Mouse (Mus musculus) C2C12 (cell line): ENCODE measurements at regions not wholly inside any gene's neighbourhood (a gene's known extent, or its start where the extent isn't known, plus 50 kb on each side); places are given as distances from the start of the nearest gene placed in this dataset.

Experiments used
- H3K27me3 ChIP-seq: one replicate; pipeline ENCODE4 v1.6.1; 2011; ENCODE audit not compliant: control insufficient read depth, insufficient read depth, insufficient read length
- H3K36me3 ChIP-seq: one replicate; pipeline ENCODE4 v1.6.1; 2011; ENCODE audit not compliant: control insufficient read depth, insufficient read depth
- H3K4me3 ChIP-seq: one replicate; pipeline ENCODE4 v1.5.1; 2011; ENCODE audit warnings: mild to moderate bottlenecking, control low read depth; ENCODE audit not compliant: poor library complexity, insufficient read depth, severe bottlenecking
- H3K79me2 ChIP-seq: one replicate; pipeline ENCODE4 v1.6.1; 2011; ENCODE audit not compliant: control insufficient read depth, insufficient read depth
- H3K79me3 ChIP-seq: one replicate; pipeline ENCODE4 v1.6.1; 2011; ENCODE audit warnings: low read depth, control low read depth
- H3ac ChIP-seq: one replicate; pipeline ENCODE3; 2011; ENCODE audit warnings: low read depth; ENCODE audit not compliant: control insufficient read depth, insufficient read length
- CEBPB ChIP-seq: IDR thresholded peaks from one replicate; pipeline ENCODE4 v1.6.1; 2011; ENCODE audit warnings: low read depth, mild to moderate bottlenecking, control low read depth, moderate library complexity
- CTCF ChIP-seq: IDR thresholded peaks from one replicate; pipeline ENCODE4 v1.5.1; 2011; ENCODE audit not compliant: control insufficient read depth, insufficient read depth, insufficient read length
- FOSL1 ChIP-seq: IDR thresholded peaks from one replicate; pipeline ENCODE4 v1.8.0; 2011; ENCODE audit warnings: mild to moderate bottlenecking, low read length; ENCODE audit not compliant: poor library complexity, insufficient read depth, severe bottlenecking
- MAX ChIP-seq: IDR thresholded peaks from one replicate; pipeline ENCODE4 v1.6.1; 2011; ENCODE audit warnings: mild to moderate bottlenecking, control low read depth
- MYOD1 ChIP-seq: IDR thresholded peaks from one replicate; pipeline ENCODE4 v1.6.1; 2011; ENCODE audit warnings: low read depth; ENCODE audit not compliant: control insufficient read depth, insufficient read length
- MYOG ChIP-seq: IDR thresholded peaks from one replicate; pipeline ENCODE4 v1.6.1; 2011; ENCODE audit not compliant: control insufficient read depth, insufficient read length; ENCODE audit errors: extremely low read depth
- USF1 ChIP-seq: IDR thresholded peaks from one replicate; pipeline ENCODE4 v1.6.1; 2011; ENCODE audit warnings: low read depth, mild to moderate bottlenecking, control low read depth, moderate library complexity

GRCm38 (mm10) chr5:72225576-72226298 is 57.7 kb upstream of the Commd8 start:
- Histone ChIP-seq H3K4me3 (no peak overlapping the region), H3K79me2 (no peaks in the 10 kb centered on the region), H3K79me3 (no peaks in the 10 kb centered on the region), H3K27me3 (no peaks in the 10 kb centered on the region), H3K36me3 (no peaks in the 10 kb centered on the region), H3ac (no peak overlapping the region)
- TF ChIP-seq CTCF (no peak), MAX (no peak), MYOD1 (no peak), MYOG (no peak), CEBPB (no peak), FOSL1 (no peak)

- no peak overlapping the region for H3K4me3 ChIP-seq
- no peaks in the 10 kb centered on the region for H3K27me3 ChIP-seq
- no peaks in the 10 kb centered on the region for H3K79me2 ChIP-seq
- no peak overlapping the region for H3ac ChIP-seq
- H3K36me3 ChIP-seq: no peaks in the 10 kb centered on the region
- TF ChIP-seq FOSL1: no peak
- TF ChIP-seq USF1: no peak
- TF ChIP-seq CEBPB: no peak
- TF ChIP-seq MYOD1: no peak
- TF ChIP-seq MAX: no peak
- TF ChIP-seq CTCF: no peak
- no peak for TF ChIP-seq MYOG
- no peaks in the 10 kb centered on the region for H3K79me3 ChIP-seq
Measured at GRCm38 (mm10) chr5:72225056-72225455, 57.1 kb upstream of the Commd8 start.

GRCm38 (mm10) chr5:72224551-72224966 is 56.6 kb upstream of the Commd8 start:
- Histone ChIP-seq H3ac (no peak overlapping the region), H3K79me2 (no peaks in the 10 kb centered on the region), H3K4me3 (no peak overlapping the region), H3K27me3 (no peaks in the 10 kb centered on the region), H3K79me3 (no peaks in the 10 kb centered on the region), H3K36me3 (no peaks in the 10 kb centered on the region)
- TF ChIP-seq FOSL1: no peak
- no peak for TF ChIP-seq CEBPB
- no peak for TF ChIP-seq MYOG
- no peak for TF ChIP-seq USF1
- no peak for TF ChIP-seq MYOD1
- TF ChIP-seq CTCF: no peak
- TF ChIP-seq MAX: no peak

GRCm38 (mm10) chr5:72222902-72223301 is 54.9 kb upstream of the Commd8 start:
- H3K79me3 ChIP-seq: no peaks in the 10 kb centered on the region
- H3ac ChIP-seq: no peak overlapping the region
- no peaks in the 10 kb centered on the region for H3K36me3 ChIP-seq
- no peak overlapping the region for H3K4me3 ChIP-seq
- no peak for TF ChIP-seq MYOG
- no peak for TF ChIP-seq MYOD1
- no peaks in the 10 kb centered on the region for H3K27me3 ChIP-seq
- H3K79me2 ChIP-seq: no peaks in the 10 kb centered on the region

- Histone ChIP-seq H3K79me2 (no peaks in the 10 kb centered on the region), H3K79me3 (no peaks in the 10 kb centered on the region), H3ac (no peak overlapping the region), H3K36me3 (no peaks in the 10 kb centered on the region), H3K27me3 (no peaks in the 10 kb centered on the region), H3K4me3 (no peak overlapping the region)
- no peak for TF ChIP-seq FOSL1
- no peak for TF ChIP-seq MYOD1
- TF ChIP-seq MYOG: no peak
- no peak for TF ChIP-seq MAX
- no peak for TF ChIP-seq USF1
- TF ChIP-seq CEBPB: no peak
- TF ChIP-seq CTCF: no peak
Measured at GRCm38 (mm10) chr5:72219697-72220096, 51.7 kb upstream of the Commd8 start.

- Histone ChIP-seq H3K79me2 (peaks cover 4% of the 10 kb centered on the region), H3ac (no peak overlapping the region), H3K79me3 (peaks cover 1% of the 10 kb centered on the region), H3K4me3 (no peak overlapping the region), H3K36me3 (no peaks in the 10 kb centered on the region), H3K27me3 (no peaks in the 10 kb centered on the region)
- no peak for TF ChIP-seq FOSL1
- no peak for TF ChIP-seq MYOD1
- TF ChIP-seq CTCF: no peak
- no peak for TF ChIP-seq MAX
- TF ChIP-seq MYOG: no peak
- no peak for TF ChIP-seq USF1
- no peak for TF ChIP-seq CEBPB
Measured at GRCm38 (mm10) chr5:72219248-72219647, 51.3 kb upstream of the Commd8 start.
